Mouse (Mus musculus) limb, embryonic 10.5 days (tissue): ENCODE data around the gene Clec5a. TPM values are rescaled to one million over a fixed set of nuclear protein-coding genes. Genes with fewer than 3 reads are reported as not detected.
"Not testable (repeated sequence)": the region's sequence is repeated elsewhere in the genome, so short reads cannot be mapped to it uniquely, and the experiment has no call there.

Experiments
- DNase-seq: peaks from one replicate; pipeline ENCODE4 v3.0.0-alpha.2; 2017; ENCODE audit warnings: low spot score
- H3K27ac ChIP-seq: fragments of 300-500 bp; sonication (generic); 2 replicates; pipeline ENCODE4 v1.5.1; 2016; ENCODE audit warnings: mild to moderate bottlenecking
- H3K27me3 ChIP-seq: fragments of 300-500 bp; sonication (generic); 2 replicates; pipeline ENCODE4 v1.6.1; 2016; ENCODE audit warnings: low read depth, mild to moderate bottlenecking; ENCODE audit not compliant: poor library complexity, severe bottlenecking
- H3K36me3 ChIP-seq: fragments of 300-500 bp; sonication (generic); 2 replicates; pipeline ENCODE4 v1.6.1; 2016; ENCODE audit warnings: mild to moderate bottlenecking, moderate library complexity
- H3K4me1 ChIP-seq: fragments of 300-500 bp; sonication (generic); 2 replicates; pipeline ENCODE4 v1.6.1; 2016
- H3K4me3 ChIP-seq: fragments of 300-500 bp; sonication (generic); 2 replicates; pipeline ENCODE4 v1.5.1; 2016; ENCODE audit warnings: mild to moderate bottlenecking, moderate library complexity
- H3K9me3 ChIP-seq: fragments of 300-500 bp; sonication (generic); replicated peaks from 2 replicates; pipeline ENCODE4 v1.6.1; 2016; ENCODE audit warnings: mild to moderate bottlenecking
- WGBS: fragments of 180-500 bp; shearing (Covaris S2); methylation state at CpG from one replicate; pipeline ENCODE4 v1.1.7; 2016; 5-methylcytosine and 5-hydroxymethylcytosine counted together
- polyA plus RNA-seq: library from polyadenylated mRNA; unstranded; fragments of >200 nt; fragmentation: Nextera tagmentation; extraction: Ambion mirVana; gene quantifications from 2 replicates; pipeline ENCODE4 v1.2.1, GENCODE M21; 2016

The Clec5a gene
- polyA plus RNA-seq = 0.38 and 0.54 TPM in 2 replicates

GRCm38 (mm10) chr6:40585645-40586044 is at the start of gene Clec5a:
Gene Clec5a, minus strand, starts transcription at chr6:40585821.
- DNase-seq = no peak
- WGBS = 86% methylated on average over 5 of the region's 5 CpGs
- H3K27me3 ChIP-seq = no peaks in the 10 kb centered on the region
- no peak within 1 kb of the TSS for H3K4me3 ChIP-seq
- no peaks in the 10 kb centered on the region for H3K4me1 ChIP-seq
- no peaks in the 10 kb centered on the region for H3K9me3 ChIP-seq
- H3K36me3 ChIP-seq = no peaks in the 10 kb centered on the region
- H3K27ac ChIP-seq = no peak within 1 kb of the TSS

- 85% methylated on average over 1 of the region's 1 CpGs for WGBS
- Histone ChIP-seq H3K27me3 (no peaks in the 10 kb centered on the region), H3K4me3 (no peak overlapping the region), H3K27ac (no peak overlapping the region), H3K36me3 (no peaks in the 10 kb centered on the region), H3K9me3 (no peaks in the 10 kb centered on the region), H3K4me1 (no peaks in the 10 kb centered on the region)
- no peak for DNase-seq
Observed at GRCm38 (mm10) chr6:40634640-40635071, 49.0 kb upstream of the Clec5a start.

GRCm38 (mm10) chr6:40628406-40629000 is 42.9 kb upstream of the Clec5a start, which contains the start of gene Mgam:
Gene Mgam, plus strand, starts transcription at chr6:40628831.
- no peak for DNase-seq
- no peak within 1 kb of the TSS for H3K4me3 ChIP-seq
- 89% methylated on average over 8 of the region's 8 CpGs for whole genome bisulfite sequencing

GRCm38 (mm10) chr6:40626111-40626510 is 40.5 kb upstream of the Clec5a start:
- no peak for DNase-seq
- no peaks in the 10 kb centered on the region for H3K4me1 ChIP-seq
- no peak overlapping the region for H3K27ac ChIP-seq
- 66% methylated on average over 1 of the region's 1 CpGs for WGBS
- H3K36me3 ChIP-seq = no peaks in the 10 kb centered on the region
- no peak overlapping the region for H3K4me3 ChIP-seq
- H3K9me3 ChIP-seq = no peaks in the 10 kb centered on the region
- no peaks in the 10 kb centered on the region for H3K27me3 ChIP-seq

More at GRCm38 (mm10) chr6:40628406-40629000, 42.9 kb upstream of the Clec5a start, which contains the start of gene Mgam:
- Histone ChIP-seq H3K27ac (no peak within 1 kb of the TSS), H3K9me3 (no peaks in the 10 kb centered on the region), H3K36me3 (no peaks in the 10 kb centered on the region), H3K4me1 (no peaks in the 10 kb centered on the region), H3K27me3 (no peaks in the 10 kb centered on the region)

- no peaks in the 10 kb centered on the region for H3K4me1 ChIP-seq
- WGBS = 27% methylated on average over 2 of the region's 2 CpGs
- H3K36me3 ChIP-seq = no peaks in the 10 kb centered on the region
- no peak overlapping the region for H3K27ac ChIP-seq
- no peaks in the 10 kb centered on the region for H3K27me3 ChIP-seq
- no peaks in the 10 kb centered on the region for H3K9me3 ChIP-seq
- no peak overlapping the region for H3K4me3 ChIP-seq
- peak; percentile 72 for DNase-seq
Observed at GRCm38 (mm10) chr6:40617965-40618364, 32.3 kb upstream of the Clec5a start.

GRCm38 (mm10) chr6:40613260-40613852 is 27.7 kb upstream of the Clec5a start, which contains the start of gene Tas2r138:
Gene Tas2r138, minus strand, starts transcription at chr6:40613310.
- Histone ChIP-seq H3K27ac (no peak within 1 kb of the TSS), H3K27me3 (no peaks in the 10 kb centered on the region), H3K9me3 (no peaks in the 10 kb centered on the region), H3K4me1 (no peaks in the 10 kb centered on the region), H3K4me3 (no peak within 1 kb of the TSS), H3K36me3 (no peaks in the 10 kb centered on the region)
- no peak for DNase-seq
- 90% methylated on average over 4 of the region's 4 CpGs for WGBS

- H3K27ac ChIP-seq = no peak overlapping the region
- no peak overlapping the region for H3K4me3 ChIP-seq
- H3K4me1 ChIP-seq = no peaks in the 10 kb centered on the region
- H3K36me3 ChIP-seq = no peaks in the 10 kb centered on the region
- no peaks in the 10 kb centered on the region for H3K9me3 ChIP-seq
- no peak for DNase-seq
- 86% methylated on average over 8 of the region's 8 CpGs for WGBS
- no peaks in the 10 kb centered on the region for H3K27me3 ChIP-seq
Observed at GRCm38 (mm10) chr6:40610244-40610643, 24.6 kb upstream of the Clec5a start.

- H3K9me3 ChIP-seq = no peaks in the 10 kb centered on the region
- H3K4me3 ChIP-seq = no peak overlapping the region
- no peaks in the 10 kb centered on the region for H3K36me3 ChIP-seq
- H3K4me1 ChIP-seq = no peaks in the 10 kb centered on the region
- H3K27me3 ChIP-seq = no peaks in the 10 kb centered on the region
- DNase-seq = no peak
- H3K27ac ChIP-seq = no peak overlapping the region
Observed at GRCm38 (mm10) chr6:40607431-40607830, 21.8 kb upstream of the Clec5a start.

- H3K4me1 ChIP-seq, DNase-seq, H3K9me3 ChIP-seq, H3K27ac ChIP-seq, H3K27me3 ChIP-seq, H3K36me3 ChIP-seq, H3K4me3 ChIP-seq: not testable (repeated sequence)
- WGBS = 29% methylated on average over 4 of the region's 4 CpGs
Observed at GRCm38 (mm10) chr6:40598546-40598945, 12.9 kb upstream of the Clec5a start.

- WGBS = 77% methylated on average over 3 of the region's 3 CpGs
- H3K4me1 ChIP-seq = no peaks in the 10 kb centered on the region
Observed at GRCm38 (mm10) chr6:40594804-40595550, 9.4 kb upstream of the Clec5a start.

GRCm38 (mm10) chr6:40588346-40588745 is 2.7 kb upstream of the Clec5a start:
- Histone ChIP-seq H3K4me1 (no peaks in the 10 kb centered on the region), H3K4me3 (no peak overlapping the region), H3K27me3 (no peaks in the 10 kb centered on the region), H3K36me3 (no peaks in the 10 kb centered on the region), H3K27ac (no peak overlapping the region), H3K9me3 (no peaks in the 10 kb centered on the region)
- DNase-seq = no peak
- 95% methylated on average over 2 of the region's 2 CpGs for WGBS

More at GRCm38 (mm10) chr6:40594804-40595550, 9.4 kb upstream of the Clec5a start:
- H3K27ac ChIP-seq = no peak overlapping the region
- H3K27me3 ChIP-seq = no peaks in the 10 kb centered on the region
- no peak for DNase-seq
- H3K4me3 ChIP-seq = no peak overlapping the region
- no peaks in the 10 kb centered on the region for H3K36me3 ChIP-seq
- H3K9me3 ChIP-seq = no peaks in the 10 kb centered on the region

- Histone ChIP-seq H3K27ac (no peak overlapping the region), H3K27me3 (no peaks in the 10 kb centered on the region), H3K36me3 (no peaks in the 10 kb centered on the region), H3K4me1 (no peaks in the 10 kb centered on the region), H3K9me3 (no peaks in the 10 kb centered on the region), H3K4me3 (no peak overlapping the region)
- no peak for DNase-seq
- WGBS = 90% methylated on average over 6 of the region's 6 CpGs
Observed at GRCm38 (mm10) chr6:40584336-40584735, 1.3 kb downstream of the Clec5a start.

GRCm38 (mm10) chr6:40576305-40576704 is 9.3 kb downstream of the Clec5a start:
- no peaks in the 10 kb centered on the region for H3K4me1 ChIP-seq
- 86% methylated on average over 1 of the region's 1 CpGs for WGBS
- H3K4me3 ChIP-seq = no peak overlapping the region
- no peaks in the 10 kb centered on the region for H3K36me3 ChIP-seq
- H3K27ac ChIP-seq = no peak overlapping the region
- no peaks in the 10 kb centered on the region for H3K9me3 ChIP-seq
- DNase-seq = no peak
- H3K27me3 ChIP-seq = no peaks in the 10 kb centered on the region
